Mouse (Mus musculus): ENCODE results near the gene Yjefn3. TPM values are rescaled to one million over a fixed set of nuclear protein-coding genes. Genes with fewer than 3 reads are reported as not detected.

Yjefn3 gene
- polyA plus RNA-seq, 1 experiment from 2014 or later, result 4.0 TPM

- H3K9me3 ChIP-seq (replicated peaks), result no peaks in the 10 kb centered on the region
- WGBS, result 60% methylated on average over 4 of the region's 4 CpGs
- H3K36me3 ChIP-seq, result no peaks in the 10 kb centered on the region
- H3K9ac ChIP-seq, result no peak overlapping the region
- no peaks in the 10 kb centered on the region for H3K4me1 ChIP-seq
- H3K4me3 ChIP-seq (replicated peaks), result no peak overlapping the region
- H3K27me3 ChIP-seq, result no peaks in the 10 kb centered on the region
- H3K4me2 ChIP-seq (replicated peaks), result no peak overlapping the region
- no peak overlapping the region for H3K27ac ChIP-seq (replicated peaks)
- no peak for ATAC-seq (ENCODE audit: insufficient number of reproducible peaks, low FRiP score, low TSS enrichment, low read depth)
Observed at GRCm38 (mm10) chr8:69860807-69861206, 41.7 kb downstream of the Yjefn3 start.

DNA sequence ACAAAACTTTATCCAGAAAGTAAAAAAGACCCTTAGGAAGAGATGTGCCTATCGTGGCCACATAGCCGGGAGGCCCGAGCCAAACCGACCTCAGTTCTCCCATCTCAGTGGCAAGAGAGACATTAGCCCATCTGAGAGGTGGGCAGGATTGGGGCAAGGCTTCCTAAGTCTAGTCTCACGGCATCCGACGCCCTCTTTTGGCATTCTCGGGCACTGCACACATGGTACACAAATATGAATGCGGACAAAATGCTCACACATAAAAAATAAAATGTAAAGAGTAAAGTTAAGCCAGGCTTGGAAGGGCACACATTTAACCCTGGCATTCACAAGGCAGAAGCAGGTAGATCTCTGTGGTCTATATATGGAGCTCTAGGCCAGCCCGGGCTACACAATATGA, 48.6 kb downstream of the Yjefn3 start:
- Histone ChIP-seq H3K27ac (replicated peaks) (no peak overlapping the region), H3K4me1 (no peaks in the 10 kb centered on the region), H3K27me3 (no peaks in the 10 kb centered on the region), H3K36me3 (no peaks in the 10 kb centered on the region), H3K4me2 (replicated peaks) (no peak overlapping the region), H3K9me3 (replicated peaks) (no peaks in the 10 kb centered on the region), H3K4me3 (replicated peaks) (no peak overlapping the region), H3K9ac (no peak overlapping the region)
- 91% methylated on average over 10 of the region's 10 CpGs for WGBS
- no peak for ATAC-seq (ENCODE audit: insufficient number of reproducible peaks, low FRiP score, low TSS enrichment, low read depth)

DNA sequence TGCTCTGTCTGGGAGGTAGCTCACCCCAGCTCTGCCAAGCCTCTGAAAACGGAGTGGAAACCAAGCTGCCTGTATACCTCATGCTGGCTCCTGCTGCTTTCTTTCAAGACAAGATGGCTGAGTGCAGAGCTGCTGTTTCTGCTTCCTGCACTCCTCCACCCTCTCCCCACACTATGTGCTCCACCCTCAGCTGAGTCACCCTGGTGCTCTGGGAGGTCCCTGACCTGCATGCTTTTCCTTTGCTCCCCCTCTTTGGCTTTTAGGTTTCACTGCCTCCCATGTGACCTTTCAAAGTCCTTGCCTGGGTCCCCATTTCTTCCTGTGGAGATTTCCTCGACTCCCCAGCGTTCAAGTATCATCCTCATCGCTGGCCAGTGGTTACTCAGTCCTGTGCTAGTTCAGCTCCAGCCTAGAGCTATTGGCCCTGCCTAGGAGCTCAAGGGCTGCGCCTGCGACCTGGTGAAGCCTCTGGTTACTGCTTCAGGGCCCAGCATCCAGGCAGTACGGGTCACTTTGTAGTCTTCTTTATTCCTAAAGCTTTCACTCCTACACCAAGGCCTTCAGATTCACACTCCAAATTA, 51.5 kb downstream of the Yjefn3 start:
- H3K27me3 ChIP-seq, result no peaks in the 10 kb centered on the region
- ATAC-seq (ENCODE audit: insufficient number of reproducible peaks, low FRiP score, low TSS enrichment, low read depth), result no peak
- H3K36me3 ChIP-seq, result no peaks in the 10 kb centered on the region
- 78% methylated on average over 7 of the region's 7 CpGs for WGBS
- H3K4me3 ChIP-seq (replicated peaks), result no peak overlapping the region
- no peak overlapping the region for H3K27ac ChIP-seq (replicated peaks)
- H3K4me2 ChIP-seq (replicated peaks), result no peak overlapping the region
- H3K9ac ChIP-seq, result no peak overlapping the region
- H3K9me3 ChIP-seq (replicated peaks), result no peaks in the 10 kb centered on the region
- no peaks in the 10 kb centered on the region for H3K4me1 ChIP-seq

GRCm38 (mm10) chr8:69849899-69850298, 52.6 kb downstream of the Yjefn3 start:
- Histone ChIP-seq H3K9ac (no peak overlapping the region), H3K36me3 (no peaks in the 10 kb centered on the region), H3K4me3 (replicated peaks) (no peak overlapping the region), H3K9me3 (replicated peaks) (no peaks in the 10 kb centered on the region), H3K27ac (replicated peaks) (no peak overlapping the region), H3K27me3 (no peaks in the 10 kb centered on the region), H3K4me2 (replicated peaks) (no peak overlapping the region), H3K4me1 (no peaks in the 10 kb centered on the region)
- 41% methylated on average over 3 of the region's 3 CpGs for WGBS
- ATAC-seq (ENCODE audit: insufficient number of reproducible peaks, low FRiP score, low TSS enrichment, low read depth), result no peak

DNA sequence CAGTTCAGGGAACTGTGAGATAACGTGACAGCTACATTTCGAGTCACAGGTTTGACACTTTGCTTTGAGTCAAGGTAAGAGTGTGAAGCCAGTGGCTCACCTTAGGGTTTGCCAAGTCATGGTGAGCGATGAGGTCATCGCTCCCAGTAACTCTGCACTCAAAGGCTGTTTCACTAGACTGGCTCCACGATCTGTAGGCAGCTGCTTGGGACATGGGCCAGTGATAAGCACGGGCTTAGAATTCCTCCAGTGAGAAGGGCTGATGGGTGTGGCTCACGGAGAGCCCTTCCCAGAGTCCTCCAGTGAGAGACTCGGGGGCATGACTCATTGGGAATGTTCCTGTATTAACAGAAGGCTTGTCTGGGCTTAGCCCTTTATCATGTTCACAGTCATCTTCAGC, 53.6 kb downstream of the Yjefn3 start:
- ATAC-seq (ENCODE audit: insufficient number of reproducible peaks, low FRiP score, low TSS enrichment, low read depth), result peak; percentile 52; the same call in 1 of the 2 replicates
- 61% methylated on average over 8 of the region's 8 CpGs for WGBS
- Histone ChIP-seq H3K4me2 (replicated peaks) (no peak overlapping the region), H3K9me3 (replicated peaks) (no peaks in the 10 kb centered on the region), H3K4me1 (no peaks in the 10 kb centered on the region), H3K36me3 (no peaks in the 10 kb centered on the region), H3K4me3 (replicated peaks) (no peak overlapping the region), H3K27me3 (no peaks in the 10 kb centered on the region), H3K27ac (replicated peaks) (no peak overlapping the region), H3K9ac (no peak overlapping the region)

GRCm38 (mm10) chr8:69847167-69848065, 55.1 kb downstream of the Yjefn3 start:
- 67% methylated on average over 3 of the region's 3 CpGs for WGBS

More at GRCm38 (mm10) chr8:69847167-69848065, 55.1 kb downstream of the Yjefn3 start:
- Histone ChIP-seq H3K9ac (no peak overlapping the region), H3K4me1 (no peaks in the 10 kb centered on the region), H3K4me3 (replicated peaks) (no peak overlapping the region), H3K36me3 (no peaks in the 10 kb centered on the region), H3K9me3 (replicated peaks) (no peaks in the 10 kb centered on the region), H3K27me3 (no peaks in the 10 kb centered on the region), H3K4me2 (replicated peaks) (no peak overlapping the region), H3K27ac (replicated peaks) (no peak overlapping the region)
- ATAC-seq (ENCODE audit: insufficient number of reproducible peaks, low FRiP score, low TSS enrichment, low read depth), result no peak

Other genes with a start within 250 kb of the Yjefn3 start
- 2.1 and 2.6 TPM in 2 replicates for gene Zfp964, start 248.2 kb downstream of the Yjefn3 start, polyA plus RNA-seq (2015; fragmentation: Nextera tagmentation; extraction: Ambion mirVana)
- gene Zfp869, start 192.0 kb downstream of the Yjefn3 start, polyA plus RNA-seq (2015; fragmentation: Nextera tagmentation; extraction: Ambion mirVana), result 28.4 and 28.6 TPM in 2 replicates
- 6.6 and 7.0 TPM in 2 replicates for gene Zfp963, start 152.7 kb downstream of the Yjefn3 start, polyA plus RNA-seq (2015; fragmentation: Nextera tagmentation; extraction: Ambion mirVana)
- gene Gm20422, start 127.8 kb downstream of the Yjefn3 start, polyA plus RNA-seq (2015; fragmentation: Nextera tagmentation; extraction: Ambion mirVana), result 0.84 TPM in 1 of 2 replicates, not detected in the other
- gene Atp13a1, start 111.5 kb downstream of the Yjefn3 start, polyA plus RNA-seq (2015; fragmentation: Nextera tagmentation; extraction: Ambion mirVana), result 46.5 and 51.9 TPM in 2 replicates
- 28.2 and 30.6 TPM in 2 replicates for gene Zfp866, start 111.5 kb downstream of the Yjefn3 start, polyA plus RNA-seq (2015; fragmentation: Nextera tagmentation; extraction: Ambion mirVana)
- 9.4 and 9.5 TPM in 2 replicates for gene Gmip, start 94.0 kb downstream of the Yjefn3 start, polyA plus RNA-seq (2015; fragmentation: Nextera tagmentation; extraction: Ambion mirVana)
- gene Lpar2, start 80.3 kb downstream of the Yjefn3 start, polyA plus RNA-seq (2015; fragmentation: Nextera tagmentation; extraction: Ambion mirVana), result 0.33 and 0.54 TPM in 2 replicates
- 9.6 and 19.4 TPM in 2 replicates for gene Pbx4, start 70.2 kb downstream of the Yjefn3 start, polyA plus RNA-seq (2015; fragmentation: Nextera tagmentation; extraction: Ambion mirVana)
- 1.1 and 1.2 TPM in 2 replicates for gene Cilp2, start 15.0 kb downstream of the Yjefn3 start, polyA plus RNA-seq (2015; fragmentation: Nextera tagmentation; extraction: Ambion mirVana)
- gene Tssk6, start 528 bp downstream of the Yjefn3 start, polyA plus RNA-seq (2015; fragmentation: Nextera tagmentation; extraction: Ambion mirVana), result 3.6 and 4.0 TPM in 2 replicates
- gene Ndufa13, start 154 bp downstream of the Yjefn3 start, polyA plus RNA-seq (2015; fragmentation: Nextera tagmentation; extraction: Ambion mirVana), result 178 and 188 TPM in 2 replicates
- gene Gatad2a, start 93.7 kb upstream of the Yjefn3 start, polyA plus RNA-seq (2015; fragmentation: Nextera tagmentation; extraction: Ambion mirVana), result 43.6 and 49.8 TPM in 2 replicates
- 52.7 and 61.3 TPM in 2 replicates for gene Mau2, start 140.0 kb upstream of the Yjefn3 start, polyA plus RNA-seq (2015; fragmentation: Nextera tagmentation; extraction: Ambion mirVana)
- 44.3 and 45.1 TPM in 2 replicates for gene Sugp1, start 140.1 kb upstream of the Yjefn3 start, polyA plus RNA-seq (2015; fragmentation: Nextera tagmentation; extraction: Ambion mirVana)
- 1.4 and 2.1 TPM in 2 replicates for gene Tm6sf2, start 170.2 kb upstream of the Yjefn3 start, polyA plus RNA-seq (2015; fragmentation: Nextera tagmentation; extraction: Ambion mirVana)
- 0.43 and 0.56 TPM in 2 replicates for gene Hapln4, start 180.7 kb upstream of the Yjefn3 start, polyA plus RNA-seq (2015; fragmentation: Nextera tagmentation; extraction: Ambion mirVana)
- 0.79 and 1.5 TPM in 2 replicates for gene Ncan, start 218.2 kb upstream of the Yjefn3 start, polyA plus RNA-seq (2015; fragmentation: Nextera tagmentation; extraction: Ambion mirVana)
- gene Nr2c2ap, start 228.6 kb upstream of the Yjefn3 start, polyA plus RNA-seq (2015; fragmentation: Nextera tagmentation; extraction: Ambion mirVana), result 33.0 and 33.3 TPM in 2 replicates
- gene Rfxank, start 236.4 kb upstream of the Yjefn3 start, polyA plus RNA-seq (2015; fragmentation: Nextera tagmentation; extraction: Ambion mirVana), result 18.9 and 22.2 TPM in 2 replicates
- gene Borcs8, start 236.8 kb upstream of the Yjefn3 start, polyA plus RNA-seq (2015; fragmentation: Nextera tagmentation; extraction: Ambion mirVana), result 55.3 and 65.4 TPM in 2 replicates
- 9.1 and 12.4 TPM in 2 replicates for gene Mef2b, start 237.0 kb upstream of the Yjefn3 start, polyA plus RNA-seq (2015; fragmentation: Nextera tagmentation; extraction: Ambion mirVana)

Data from embryonic facial prominence, embryonic 15.5 days (tissue).